Comparison of ENCODE assay signal across 15 mouse cellular contexts in genomic region chr9:23268609-23269008, GRCm38 (mm10). TPM values are rescaled to one million over a fixed set of nuclear protein-coding genes. Genes with fewer than 3 reads are reported as not detected.
A peak's percentile ranks its signal among the peaks of the same experiment; 100 is the strongest.
DNase-seq lines count a peak whose midpoint lies in the region; ATAC-seq and TF ChIP-seq lines count a peak whose summit lies in the region.
"Had no signal": no experiment of that assay in that cellular context is flagged by ENCODE, and none has a peak within 500 bp of the region (broad histone marks: within the 10 kb centered on the region; RNA-seq: fewer than 3 reads in every experiment).

No protein-coding gene starts in this region.

- no peaks in the 10 kb centered on the region for H3K9me3 ChIP-seq in heart, embryonic 12.5 days (replicated peaks)
- H3K9me3 ChIP-seq in forebrain, embryonic 15.5 days = no peaks in the 10 kb centered on the region
- no peaks in the 10 kb centered on the region for H3K9me3 ChIP-seq in embryonic facial prominence, embryonic 10.5 days
- H3K9me3 ChIP-seq: embryonic facial prominence, embryonic 15.5 days; limb, embryonic 13.5 days had no signal

- H3K4me1 ChIP-seq in heart, embryonic 12.5 days (replicated peaks) = peaks cover 18% of the 10 kb centered on the region
- peaks cover 5% of the 10 kb centered on the region; the same call in 1 of the 2 replicates for H3K4me1 ChIP-seq in forebrain, embryonic 15.5 days
- no peaks in the 10 kb centered on the region for H3K4me1 ChIP-seq in embryonic facial prominence, embryonic 10.5 days
- H3K4me1 ChIP-seq: embryonic facial prominence, embryonic 15.5 days; limb, embryonic 13.5 days had no signal

- no peak for DNase-seq in heart, postnatal 36 days
- peak in 1 of 2 experiments; percentile 21 for DNase-seq in layer of hippocampus, adult 2 months (ENCODE audit: low spot score in 2 of 2)
- no peak for DNase-seq in layer of hippocampus, postnatal 25 days (ENCODE audit: extremely low spot score in 1 of 2, low spot score in 1 of 2)
- peak; percentile 36 for DNase-seq in Muller cell, postnatal 12 days (ENCODE audit: inconsistent ontology term)
- no peak for DNase-seq in cerebellum, adult 11-12 months
- no peak for DNase-seq in embryonic facial prominence, embryonic 10.5 days (ENCODE audit: low spot score)
- DNase-seq: cerebellum, adult 9-11 months; gastrocnemius, postnatal 14 days; lung, embryonic 14.5 days; thymus, postnatal 14 days had no signal

- ATAC-seq in heart, embryonic 12.5 days (ENCODE audit: insufficient number of reproducible peaks, low FRiP score) = peak; percentile 42; the same call in 1 of the 2 replicates
- peak; percentile 93 for ATAC-seq in forebrain, embryonic 15.5 days (replicated peaks)

- WGBS in heart, embryonic 12.5 days = 23% methylated on average over 7 of the region's 7 CpGs
- 28% methylated on average over 7 of the region's 7 CpGs for WGBS in forebrain, embryonic 15.5 days
- 78% methylated on average over 7 of the region's 7 CpGs for WGBS in embryonic facial prominence, embryonic 10.5 days

- no peaks in the 10 kb centered on the region for H3K27me3 ChIP-seq in heart, embryonic 12.5 days (replicated peaks)
- H3K27me3 ChIP-seq in forebrain, embryonic 15.5 days = no peaks in the 10 kb centered on the region
- H3K27me3 ChIP-seq in embryonic facial prominence, embryonic 10.5 days (replicated peaks; ENCODE audit: low read depth, poor library complexity, severe bottlenecking) = no peaks in the 10 kb centered on the region
- H3K27me3 ChIP-seq: embryonic facial prominence, embryonic 15.5 days had no signal

- H3K9ac ChIP-seq in heart, embryonic 12.5 days = no peak overlapping the region
- H3K9ac ChIP-seq in forebrain, embryonic 15.5 days (replicated peaks) = no peak overlapping the region
- H3K9ac ChIP-seq: embryonic facial prominence, embryonic 15.5 days; limb, embryonic 13.5 days; lung, embryonic 14.5 days had no signal

- intact Hi-C loops in heart, postnatal 36 days (cut with DNase I) = no loop called here

- no peak overlapping the region for H3K27ac ChIP-seq in heart, embryonic 12.5 days (ENCODE audit: poor library complexity, severe bottlenecking)
- H3K27ac ChIP-seq in layer of hippocampus, adult 2 months = no peak overlapping the region
- H3K27ac ChIP-seq in forebrain, embryonic 15.5 days (replicated peaks) = peak overlapping the region; percentile 66
- H3K27ac ChIP-seq in embryonic facial prominence, embryonic 10.5 days (replicated peaks) = no peak overlapping the region
- H3K27ac ChIP-seq: embryonic facial prominence, embryonic 15.5 days; limb, embryonic 13.5 days had no signal

- H3K36me3 ChIP-seq in heart, embryonic 12.5 days = no peaks in the 10 kb centered on the region
- no peaks in the 10 kb centered on the region for H3K36me3 ChIP-seq in forebrain, embryonic 15.5 days
- H3K36me3 ChIP-seq in embryonic facial prominence, embryonic 10.5 days (replicated peaks) = no peaks in the 10 kb centered on the region
- H3K36me3 ChIP-seq: embryonic facial prominence, embryonic 15.5 days; limb, embryonic 13.5 days had no signal

- H3K4me3 ChIP-seq in heart, embryonic 12.5 days = no peak overlapping the region
- peak overlapping the region; percentile 15; the same call in 1 of the 2 replicates for H3K4me3 ChIP-seq in layer of hippocampus, adult 2 months
- no peak overlapping the region for H3K4me3 ChIP-seq in forebrain, embryonic 15.5 days
- H3K4me3 ChIP-seq in embryonic facial prominence, embryonic 10.5 days = no peak overlapping the region
- H3K4me3 ChIP-seq: embryonic facial prominence, embryonic 15.5 days; limb, embryonic 13.5 days had no signal

- H3K4me2 ChIP-seq in heart, embryonic 12.5 days = peak overlapping the region; percentile 28
- no peak overlapping the region for H3K4me2 ChIP-seq in forebrain, embryonic 15.5 days (replicated peaks)
- H3K4me2 ChIP-seq: embryonic facial prominence, embryonic 15.5 days; limb, embryonic 13.5 days; lung, embryonic 14.5 days had no signal

- TF ChIP-seq CTCF in layer of hippocampus, adult 2 months (conservative IDR thresholded peaks at IDR 0.05) = no peak

RNA-seq across cellular contexts. Expression of gene Bmper, which starts 45.7 kb away (rescaled TPM):
- polyA plus RNA-seq in heart, embryonic 12.5 days (2016; fragmentation: Nextera tagmentation; extraction: Ambion mirVana) = 12.3 and 12.4 TPM in 2 replicates
- total RNA-seq in heart, postnatal 36 days (2021) = 1 to 10 TPM; 3.1 to 4.3 TPM
- total RNA-seq in layer of hippocampus, adult 2 months (2021) = 1 to 10 TPM; 3.2 to 4.6 TPM
- 1 to 10 TPM; 3.9 to 5.3 TPM for total RNA-seq in layer of hippocampus, postnatal 25 days (2021)
- polyA plus RNA-seq in forebrain, embryonic 15.5 days (2015; fragmentation: Nextera tagmentation; extraction: Ambion mirVana) = 13.7 and 17.0 TPM in 2 replicates
- polyA plus RNA-seq in embryonic facial prominence, embryonic 10.5 days (2016; fragmentation: Nextera tagmentation; extraction: Ambion mirVana) = 2.6 and 4.5 TPM in 2 replicates
- total RNA-seq: neutrophil, adult 5-6 weeks had no signal
